Mouse (Mus musculus) limb, embryonic 14.5 days (tissue): Measurements from ENCODE around the gene Hdac9. TPM values are rescaled to one million over a fixed set of nuclear protein-coding genes. Genes with fewer than 3 reads are reported as not detected.

Experiments
- ATAC-seq: fragments of 200-750 bp; cut with Nextera tagmentation; 2 replicates; pipeline ENCODE4 v1.8.0; 2017; ENCODE audit warnings: low read depth, moderate number of reproducible peaks, moderate TSS enrichment; ENCODE audit not compliant: low FRiP score
- DNase-seq: peaks from one replicate; pipeline ENCODE4 v3.0.0-alpha.2; 2015; ENCODE audit warnings: low spot score
- H3K27ac ChIP-seq: fragments of 300-500 bp; sonication (generic); replicated peaks from 2 replicates; pipeline ENCODE4 v1.5.1; 2014; ENCODE audit warnings: low read depth, mild to moderate bottlenecking, low read length, moderate library complexity, mixed read lengths
- H3K27me3 ChIP-seq: fragments of 300-500 bp; sonication (generic); 2 replicates; pipeline ENCODE4 v1.6.1; 2014; ENCODE audit warnings: low read length, mixed read lengths; ENCODE audit not compliant: control insufficient read depth, insufficient read depth
- H3K36me3 ChIP-seq: fragments of 300-500 bp; sonication (generic); 2 replicates; pipeline ENCODE4 v1.6.1; 2014; ENCODE audit warnings: mild to moderate bottlenecking, low read length, moderate library complexity, mixed read lengths; ENCODE audit not compliant: control insufficient read depth, insufficient read depth
- H3K4me1 ChIP-seq: fragments of 300-500 bp; sonication (generic); 2 replicates; pipeline ENCODE4 v1.6.1; 2014; ENCODE audit warnings: antibody characterized with exemption, low read length, mixed read lengths; ENCODE audit not compliant: control insufficient read depth, insufficient read depth
- H3K4me2 ChIP-seq: fragments of 300-500 bp; sonication (generic); replicated peaks from 2 replicates; pipeline ENCODE4 v1.6.1; 2014; ENCODE audit warnings: low read depth, mild to moderate bottlenecking, low read length, moderate library complexity; ENCODE audit not compliant: severe bottlenecking
- H3K4me3 ChIP-seq: fragments of 300-500 bp; sonication (generic); replicated peaks from 2 replicates; pipeline ENCODE4 v1.5.1; 2014; ENCODE audit warnings: low read length
- H3K9ac ChIP-seq: fragments of 300-500 bp; sonication (generic); 2 replicates; pipeline ENCODE4 v1.6.1; 2014; ENCODE audit warnings: mild to moderate bottlenecking, low read depth, low read length, moderate library complexity; ENCODE audit not compliant: severe bottlenecking
- H3K9me3 ChIP-seq: fragments of 300-500 bp; sonication (generic); 2 replicates; pipeline ENCODE4 v1.6.1; 2016; ENCODE audit warnings: low read length; ENCODE audit not compliant: control insufficient read depth
- POLR2A ChIP-seq: fragments of 200-500 bp; IDR thresholded peaks from 2 replicates; pipeline ENCODE4 v1.8.0; 2012; ENCODE audit warnings: inconsistent platforms, mild to moderate bottlenecking, moderate library complexity, borderline replicate concordance; ENCODE audit not compliant: insufficient read depth, insufficient read length; ENCODE audit errors: extremely low read depth
- WGBS: fragments of 180-500 bp; shearing (Covaris S2); extraction: QIAGEN DNeasy Blood & Tissue Kit; methylation state at CpG from one replicate; pipeline ENCODE4 v1.1.7; 2014; 5-methylcytosine and 5-hydroxymethylcytosine counted together
- polyA plus RNA-seq, 2 experiments: library from polyadenylated mRNA; depleted of rRNA in 1 of 2; stranded (reverse) in 1 of 2; unstranded in 1 of 2; fragments of >200 nt; fragmentation: Nextera tagmentation in 1 of 2; extraction: Ambion mirVana in 1 of 2; gene quantifications; 2 replicates each; pipeline versions ENCODE4 v1.2.1 to v1.2.3; 2012 to 2014

Gene Hdac9
- polyA plus RNA-seq, 2 experiments: 7.8 to 9.7 TPM

DNA sequence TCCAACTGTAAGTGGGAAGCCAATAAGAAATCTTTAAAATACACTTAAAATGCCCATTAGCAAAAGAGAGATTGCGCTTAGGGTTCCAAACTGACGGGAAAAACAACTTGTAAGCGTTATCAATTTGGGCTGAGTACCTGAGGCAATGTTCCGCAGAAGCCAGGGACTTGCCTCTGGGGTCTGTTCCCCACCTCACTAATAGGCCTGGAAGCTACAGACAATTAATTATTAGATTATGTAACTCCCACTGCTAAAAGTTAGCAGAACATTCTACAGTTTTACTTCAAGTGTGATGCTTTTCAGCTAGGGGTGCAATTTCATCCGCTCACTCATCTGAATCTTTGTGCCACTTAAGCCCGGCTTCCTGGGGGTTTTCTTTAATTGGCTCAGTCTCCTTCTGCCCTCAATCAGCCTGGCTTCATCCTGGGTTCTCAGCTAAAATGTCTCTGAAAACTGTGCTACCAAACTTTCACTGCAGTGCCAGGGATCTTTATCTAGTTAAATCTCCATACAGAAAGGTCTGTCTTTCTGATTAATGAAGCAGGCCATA lies 149.6 kb downstream of the Hdac9 start:
- H3K9ac ChIP-seq: no peak overlapping the region
- no peak overlapping the region for H3K27ac ChIP-seq
- ATAC-seq (no peak), DNase-seq (no peak)
- no peak overlapping the region for H3K4me3 ChIP-seq
- H3K27me3 ChIP-seq: no peaks in the 10 kb centered on the region
- no peaks in the 10 kb centered on the region for H3K9me3 ChIP-seq
- no peaks in the 10 kb centered on the region for H3K36me3 ChIP-seq
- 70% methylated on average over 6 of the region's 6 CpGs for WGBS
- H3K4me1 ChIP-seq: no peaks in the 10 kb centered on the region
- H3K4me2 ChIP-seq: no peak overlapping the region
- TF ChIP-seq POLR2A: no peak

DNA sequence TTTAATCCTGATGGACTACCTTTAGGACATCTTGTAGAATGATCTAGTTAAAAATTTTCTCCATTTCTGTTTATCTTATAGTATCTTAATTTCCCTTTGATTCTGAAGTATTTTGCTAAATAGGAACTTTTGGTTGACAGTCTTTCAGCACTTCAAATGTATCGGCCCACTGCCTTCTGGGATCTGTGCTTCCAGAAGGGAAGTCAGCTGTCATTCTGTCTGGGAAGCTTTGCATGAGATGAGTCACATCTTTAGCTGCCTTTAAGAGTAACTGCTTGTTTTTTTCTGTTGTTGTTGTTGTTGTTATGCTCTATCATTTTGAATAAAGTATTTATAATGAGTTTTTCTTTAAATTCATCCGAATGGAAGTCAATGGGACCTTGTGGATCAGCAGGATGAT lies 169.6 kb downstream of the Hdac9 start:
- H3K9ac ChIP-seq: no peak overlapping the region
- no peaks in the 10 kb centered on the region for H3K9me3 ChIP-seq
- DNase-seq: no peak
- no peak overlapping the region for H3K4me2 ChIP-seq
- no peak for TF ChIP-seq POLR2A
- 80% methylated on average over 2 of the region's 2 CpGs for WGBS
- no peak overlapping the region for H3K27ac ChIP-seq
- no peaks in the 10 kb centered on the region for H3K27me3 ChIP-seq
- ATAC-seq: no peak
- H3K4me1 ChIP-seq: no peaks in the 10 kb centered on the region
- no peak overlapping the region for H3K4me3 ChIP-seq
- no peaks in the 10 kb centered on the region for H3K36me3 ChIP-seq

DNA sequence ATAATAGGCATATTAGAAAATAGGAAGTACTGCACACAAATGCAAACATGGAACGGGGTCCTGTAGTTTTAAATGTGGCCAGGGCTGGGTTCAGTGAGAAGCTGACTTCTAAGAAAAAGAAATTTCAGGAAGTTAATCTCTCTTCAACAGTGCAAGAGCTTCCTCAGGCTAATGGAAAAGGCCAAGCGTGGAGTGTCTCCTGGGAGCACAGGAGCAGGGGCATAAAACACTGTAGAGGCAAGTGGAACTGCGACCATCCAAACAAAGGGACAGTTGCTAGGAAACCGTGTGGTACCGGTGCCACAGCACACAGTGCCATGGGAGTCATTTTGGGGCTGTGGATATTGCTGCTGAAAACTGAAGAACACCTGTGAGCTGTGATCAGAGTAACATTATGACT lies 191.7 kb downstream of the Hdac9 start:
- H3K36me3 ChIP-seq: no peaks in the 10 kb centered on the region
- peaks cover 2% of the 10 kb centered on the region; the same call in 1 of the 2 replicates for H3K4me1 ChIP-seq
- ATAC-seq (no peak), DNase-seq (no peak)
- no peaks in the 10 kb centered on the region for H3K9me3 ChIP-seq
- WGBS: 67% methylated on average over 5 of the region's 5 CpGs
- no peaks in the 10 kb centered on the region for H3K27me3 ChIP-seq
- no peak for TF ChIP-seq POLR2A
- no peak overlapping the region for H3K4me2 ChIP-seq
- no peak overlapping the region for H3K27ac ChIP-seq
- H3K9ac ChIP-seq: no peak overlapping the region
- H3K4me3 ChIP-seq: no peak overlapping the region

DNA sequence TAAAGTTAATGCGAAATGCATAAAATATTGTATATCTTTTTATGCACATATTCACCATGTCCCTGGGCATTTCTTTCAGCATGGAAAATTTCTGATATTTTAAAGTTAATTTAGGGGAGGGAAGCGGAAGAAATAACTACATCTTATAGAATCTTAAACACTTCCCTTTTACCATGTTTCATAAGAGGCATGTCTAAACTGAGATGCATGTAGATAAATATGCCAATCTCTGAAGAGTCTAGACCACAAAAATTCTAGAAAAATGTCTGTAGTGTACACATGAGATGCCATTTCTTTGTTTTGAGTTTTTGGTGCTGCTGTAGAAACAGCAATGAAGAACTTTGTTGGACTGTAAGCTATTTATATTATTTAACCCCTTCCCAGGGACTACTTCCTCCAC lies 192.6 kb downstream of the Hdac9 start:
- H3K4me2 ChIP-seq: no peak overlapping the region
- 84% methylated on average over 2 of the region's 2 CpGs for WGBS
- H3K36me3 ChIP-seq: no peaks in the 10 kb centered on the region
- no peaks in the 10 kb centered on the region for H3K9me3 ChIP-seq
- peaks cover 2% of the 10 kb centered on the region; the same call in 1 of the 2 replicates for H3K4me1 ChIP-seq
- DNase-seq (no peak), ATAC-seq (no peak)
- no peak overlapping the region for H3K4me3 ChIP-seq
- no peak for TF ChIP-seq POLR2A
- no peak overlapping the region for H3K27ac ChIP-seq
- no peaks in the 10 kb centered on the region for H3K27me3 ChIP-seq
- H3K9ac ChIP-seq: no peak overlapping the region

DNA sequence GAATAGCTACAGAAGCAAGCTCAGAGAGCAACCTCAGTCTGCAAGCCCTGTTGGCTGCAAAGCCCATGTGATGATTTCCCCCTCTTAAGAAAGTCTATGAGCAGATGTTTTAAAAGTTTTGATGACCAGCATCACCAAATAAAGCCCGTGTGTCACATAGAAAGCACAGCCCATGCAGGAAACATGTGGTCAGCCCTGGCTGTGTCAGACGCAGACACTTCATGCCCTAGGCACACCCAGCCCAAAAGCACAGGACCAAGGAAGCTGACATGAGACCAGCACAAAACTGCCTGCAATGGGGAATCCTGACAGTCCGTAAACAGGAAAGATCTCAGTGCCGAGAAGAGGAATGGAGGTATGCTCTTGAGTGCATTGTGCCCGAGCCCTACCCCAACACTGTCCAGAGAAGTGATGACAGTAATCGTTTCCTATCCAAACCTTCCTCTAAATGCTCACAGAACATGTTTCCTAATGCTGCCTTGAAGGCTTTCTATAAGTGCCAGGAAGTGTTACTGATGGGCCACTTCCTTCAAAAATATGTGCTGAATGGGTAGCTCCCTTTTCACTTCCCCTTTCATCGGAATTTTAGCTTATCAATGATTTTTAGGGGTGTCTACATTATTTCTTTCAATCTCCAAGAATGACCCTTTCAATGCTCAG lies 193.9 kb downstream of the Hdac9 start:
- WGBS: 64% methylated on average over 7 of the region's 7 CpGs
- no peak for ATAC-seq

DNA sequence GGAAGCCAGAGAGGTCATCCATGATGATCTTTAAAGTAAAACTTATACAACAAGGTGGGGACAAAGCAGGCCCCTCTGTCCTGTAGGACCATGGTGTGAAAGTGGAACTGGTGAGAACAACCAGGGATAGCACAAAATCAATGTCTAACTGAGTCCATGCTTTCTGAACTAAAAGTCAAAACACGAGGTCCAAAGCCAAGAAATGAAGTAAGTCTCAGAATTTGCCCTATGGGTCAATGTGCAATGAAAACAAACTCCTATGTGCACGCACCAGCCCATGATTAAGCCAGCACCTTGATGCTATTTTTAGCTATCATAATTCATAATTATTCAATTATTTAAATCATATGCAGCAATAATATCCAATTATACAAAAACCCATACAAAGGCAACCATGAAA lies 196.0 kb downstream of the Hdac9 start:
- no peak overlapping the region for H3K27ac ChIP-seq
- TF ChIP-seq POLR2A: no peak
- no peaks in the 10 kb centered on the region for H3K36me3 ChIP-seq
- H3K4me3 ChIP-seq: no peak overlapping the region
- H3K27me3 ChIP-seq: no peaks in the 10 kb centered on the region
- no peaks in the 10 kb centered on the region for H3K9me3 ChIP-seq
- no peak overlapping the region for H3K4me2 ChIP-seq
- H3K9ac ChIP-seq: no peak overlapping the region
- no peak for ATAC-seq
- no peak for DNase-seq
- H3K4me1 ChIP-seq: peaks cover 2% of the 10 kb centered on the region; the same call in 1 of the 2 replicates
- 75% methylated on average over 2 of the region's 2 CpGs for WGBS

More for the DNA sequence above, 193.9 kb downstream of the Hdac9 start:
- H3K9me3 ChIP-seq: no peaks in the 10 kb centered on the region
- no peak overlapping the region for H3K9ac ChIP-seq
- H3K4me3 ChIP-seq: no peak overlapping the region
- H3K4me2 ChIP-seq: no peak overlapping the region
- no peak overlapping the region for H3K27ac ChIP-seq
- H3K36me3 ChIP-seq: no peaks in the 10 kb centered on the region
- H3K4me1 ChIP-seq: peaks cover 2% of the 10 kb centered on the region; the same call in 1 of the 2 replicates
- DNase-seq: no peak
- TF ChIP-seq POLR2A: no peak
- H3K27me3 ChIP-seq: no peaks in the 10 kb centered on the region
